Mouse (Mus musculus) mouse trophoblast stem cell (cell line): ENCODE measurements around the gene Raet1e.
"Not testable (repeated sequence)": the region's sequence is repeated elsewhere in the genome, so short reads cannot be mapped to it uniquely, and the experiment has no call there.

Experiments used
- in situ Hi-C, 2 experiments: fragments of 300-500 bp; cut with MseI, MboI; formaldehyde crosslinking; loops; 2 replicates in 1 of 2; 3 replicates in 1 of 2; pipeline ENCODE4 v1.15.1; 2025

Gene Raet1e

DNA sequence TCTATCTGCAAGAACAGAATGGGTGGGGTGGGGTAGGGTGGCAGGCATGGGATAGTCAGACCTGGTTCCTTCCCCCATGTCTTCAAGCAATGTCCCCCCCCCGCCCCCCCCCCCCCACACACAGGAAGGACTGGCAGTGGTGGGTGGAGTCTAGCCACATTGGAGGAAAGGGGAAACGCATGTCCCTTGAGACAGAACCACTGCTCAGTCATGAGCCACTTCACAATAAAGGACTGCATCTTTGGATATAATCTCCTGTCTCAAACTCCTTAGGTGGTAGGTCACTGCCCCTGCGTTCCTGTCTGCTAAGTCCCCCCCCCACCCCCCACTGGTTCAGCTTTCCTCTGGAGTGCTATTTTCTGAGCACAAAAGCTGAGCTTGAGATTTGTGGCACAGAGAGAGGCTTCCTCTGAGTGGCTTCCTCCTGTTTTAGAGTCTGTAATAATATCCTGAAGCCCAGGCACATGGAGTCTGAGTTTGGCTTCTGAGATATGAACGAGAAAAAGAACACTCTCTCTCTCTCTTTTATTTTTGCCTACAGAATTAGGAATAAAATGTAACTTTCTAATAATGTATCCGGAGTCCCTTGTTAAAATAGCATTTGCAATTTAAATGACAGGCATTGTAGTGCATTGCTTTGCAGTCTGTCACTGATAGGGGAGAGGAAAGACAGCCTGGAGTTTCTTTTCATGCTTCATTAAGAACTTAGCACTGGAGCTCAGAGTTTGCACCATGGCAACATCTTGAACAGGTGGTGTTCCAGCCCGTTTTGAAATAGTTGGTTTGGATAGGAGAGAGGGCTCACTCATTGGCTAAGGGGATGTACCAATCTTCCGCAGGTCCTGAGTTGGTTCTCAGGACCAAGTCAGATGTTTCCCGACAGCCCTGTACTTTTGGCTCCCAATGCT, 112.8 kb downstream of the Raet1e start:
- in situ Hi-C loops, result not testable (repeated sequence)

DNA sequence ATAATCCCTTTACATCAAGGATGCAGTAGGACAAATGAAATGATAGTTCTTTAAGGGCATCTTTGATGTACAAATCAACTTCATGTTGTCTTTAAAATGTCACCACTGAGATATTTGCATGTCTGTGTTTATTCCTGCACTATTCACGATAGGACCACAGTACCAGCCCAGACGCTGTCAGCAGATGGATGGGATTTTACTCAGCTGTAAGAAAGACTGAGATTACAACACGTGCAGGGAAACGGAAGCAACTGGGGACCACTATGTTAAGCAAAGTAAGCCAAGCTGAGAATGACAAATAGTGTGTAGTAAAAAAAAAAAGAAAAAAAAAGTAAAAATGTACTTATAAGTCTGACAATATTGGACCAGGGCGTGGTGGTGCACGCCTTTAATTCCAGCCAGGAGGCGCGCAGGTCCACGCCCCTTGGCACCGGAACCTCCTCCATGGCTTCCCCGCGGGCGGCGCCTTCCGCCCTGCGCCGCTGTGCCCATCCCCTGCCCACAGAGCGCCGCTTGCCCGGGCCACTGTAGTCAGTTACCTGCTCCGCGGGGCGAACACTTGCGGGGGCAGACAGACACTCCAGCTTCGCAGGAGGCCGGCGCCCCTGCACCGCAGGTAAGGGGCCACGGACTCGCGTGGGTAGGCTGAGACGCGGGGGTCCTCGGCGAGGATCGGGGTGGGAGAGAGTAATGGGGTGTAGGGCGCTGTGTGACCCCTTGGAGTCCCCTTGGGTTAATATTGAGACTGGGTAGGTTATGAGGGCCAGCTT, 114.7 kb downstream of the Raet1e start:
- in situ Hi-C loops, result not testable (repeated sequence)

DNA sequence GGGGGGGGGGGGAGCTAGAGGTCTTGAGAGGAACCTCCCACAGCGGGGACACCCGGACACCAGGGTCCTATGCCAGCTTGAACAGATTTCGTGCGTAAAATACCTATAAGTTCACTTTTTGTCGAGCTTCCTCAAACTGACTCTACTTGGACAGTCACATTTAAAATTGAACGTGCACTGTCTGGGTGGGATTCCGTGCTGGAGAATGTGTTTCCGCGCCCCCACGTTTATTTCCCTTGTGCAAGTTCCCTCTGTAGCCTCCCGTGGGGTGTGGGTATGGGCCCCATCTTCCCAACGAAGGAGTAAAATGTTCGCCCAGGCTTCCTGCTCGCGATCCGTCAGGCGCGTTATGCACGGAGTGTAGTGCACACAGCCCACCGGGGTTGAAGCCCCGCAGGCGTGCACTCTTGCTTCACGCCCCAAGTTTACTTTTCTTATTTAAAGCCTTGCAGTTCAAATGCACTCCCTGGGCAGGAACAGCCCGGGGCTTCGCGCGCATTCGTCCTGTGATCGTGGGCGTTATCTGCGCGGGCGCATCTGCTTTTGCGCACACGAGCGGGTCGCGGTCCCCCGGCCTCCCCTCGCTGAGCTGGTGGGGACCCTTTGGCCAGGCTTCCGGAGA, 115.4 kb downstream of the Raet1e start:
- in situ Hi-C loops, result no loop called here

DNA sequence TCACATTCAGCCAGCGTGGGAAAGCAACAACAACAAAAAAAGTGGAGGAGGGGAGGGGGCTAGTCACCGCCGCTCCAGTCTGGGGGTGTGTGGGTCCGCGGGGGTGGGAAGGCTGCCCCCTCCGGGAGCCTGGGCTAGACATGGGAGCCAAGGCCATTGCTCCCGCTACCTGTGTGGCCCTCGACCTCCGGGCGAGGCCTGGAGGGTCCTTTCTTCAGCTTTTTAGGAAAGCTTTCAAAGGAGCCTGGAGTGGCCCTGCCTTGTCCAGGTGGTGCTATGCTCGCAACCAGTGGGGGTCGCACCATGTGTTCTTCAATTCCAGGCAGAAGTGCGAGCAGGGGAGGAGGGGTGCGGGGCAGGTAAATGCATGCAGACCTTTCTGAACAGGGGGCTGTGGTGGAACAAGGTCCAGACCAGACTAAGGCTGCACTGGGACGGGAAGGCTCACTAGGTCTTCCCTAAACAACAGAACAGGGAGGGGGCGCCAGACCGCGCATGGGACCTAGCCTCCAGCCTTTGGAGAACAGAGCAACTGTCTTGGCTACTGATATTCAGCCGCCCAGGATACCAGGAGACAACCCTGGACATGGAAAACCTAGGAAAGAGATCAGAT, 116.2 kb downstream of the Raet1e start:
- in situ Hi-C loops, result no loop called here

DNA sequence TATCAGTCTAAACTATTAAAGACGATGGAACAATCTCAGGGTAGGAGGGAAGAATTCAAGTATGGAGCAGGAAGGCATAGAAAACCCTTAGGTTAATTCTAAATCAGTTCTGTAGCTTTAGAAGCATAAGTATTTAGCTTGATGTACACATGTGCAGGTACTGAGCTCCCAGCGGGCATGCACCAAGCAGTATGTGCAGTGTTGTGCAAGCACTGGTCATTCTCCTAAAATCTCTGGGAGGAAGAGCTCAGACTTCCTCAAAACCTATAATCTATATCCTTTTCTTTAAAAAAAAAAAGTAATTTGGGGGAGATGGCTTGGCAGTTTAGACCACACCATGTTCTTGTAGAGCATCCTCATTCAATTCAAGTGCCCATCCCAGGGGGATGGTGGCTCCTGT, 120.1 kb downstream of the Raet1e start:
- in situ Hi-C loops, result not testable (repeated sequence)

DNA sequence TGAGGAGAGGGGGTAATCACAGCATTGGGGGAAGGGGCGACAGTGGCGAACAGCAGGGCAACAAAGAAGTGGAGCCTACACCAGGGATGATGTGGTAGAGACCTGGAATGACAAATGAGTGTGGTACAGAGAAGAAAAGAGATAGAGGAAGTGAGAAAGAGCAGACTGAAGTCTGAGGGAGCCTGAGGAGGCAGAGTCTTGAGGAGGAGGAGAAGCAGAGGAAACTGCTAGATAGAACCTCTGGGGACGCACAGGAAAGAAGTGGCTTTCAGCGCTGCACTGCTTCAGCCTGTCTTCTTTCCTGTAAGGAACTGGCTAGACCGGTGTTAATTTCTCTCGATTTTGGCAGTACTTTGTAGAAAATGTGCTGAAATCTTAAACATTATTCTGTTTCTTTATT, 124.4 kb downstream of the Raet1e start:
- in situ Hi-C loops, result no loop called here

DNA sequence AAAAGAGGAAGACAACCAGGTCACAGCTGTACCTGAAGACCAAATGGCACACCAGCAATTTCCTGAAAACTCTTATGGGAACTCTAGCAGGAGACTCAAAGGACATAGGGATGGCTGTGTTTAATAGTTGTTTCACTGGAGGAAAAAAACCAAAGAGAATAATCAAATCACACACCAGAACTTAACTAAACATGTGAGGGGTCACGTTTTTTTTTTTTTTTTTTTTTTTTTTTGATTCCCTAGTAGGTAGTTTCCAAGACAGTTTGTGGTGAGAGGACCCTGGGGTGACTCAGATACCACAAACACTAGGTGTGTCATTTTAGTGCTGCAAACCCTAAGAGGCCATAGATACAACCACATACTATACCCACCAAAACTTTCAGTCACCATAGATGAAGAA, 137.3 kb downstream of the Raet1e start:
- in situ Hi-C loops, result no loop called here

DNA sequence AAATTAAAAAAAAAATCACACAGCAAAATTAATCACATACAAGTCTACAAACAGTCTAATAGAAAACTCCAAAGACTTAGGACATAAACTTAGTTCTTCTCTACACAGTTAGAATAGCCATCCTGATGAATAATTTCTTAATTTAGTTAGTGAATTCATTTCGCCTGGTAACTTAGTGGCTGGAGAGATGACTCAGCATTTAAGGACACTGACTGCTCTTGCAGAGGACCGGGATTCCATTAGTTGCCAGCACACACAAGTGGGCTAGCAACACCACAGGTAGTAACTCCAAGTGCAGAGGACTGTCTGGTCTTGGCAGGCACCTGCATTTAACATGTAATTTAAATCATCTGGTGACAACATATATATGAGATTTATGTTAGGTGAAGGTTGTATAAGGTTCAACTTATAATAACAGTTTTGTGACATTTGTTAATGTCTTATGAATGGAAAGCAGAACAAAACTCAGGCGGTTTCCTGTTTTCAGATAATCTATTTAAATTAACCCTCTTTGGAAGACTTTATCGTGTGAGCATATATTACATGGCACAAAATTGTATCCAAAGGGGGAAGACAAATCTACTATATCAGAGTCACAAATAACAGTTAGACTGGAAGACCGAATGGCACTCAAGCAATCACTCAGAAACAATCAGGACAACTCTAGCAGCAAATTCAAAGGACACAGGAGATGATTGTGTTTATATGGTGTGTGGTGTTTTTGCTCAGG, 138.8 kb downstream of the Raet1e start:
- in situ Hi-C loops, result no loop called here

DNA sequence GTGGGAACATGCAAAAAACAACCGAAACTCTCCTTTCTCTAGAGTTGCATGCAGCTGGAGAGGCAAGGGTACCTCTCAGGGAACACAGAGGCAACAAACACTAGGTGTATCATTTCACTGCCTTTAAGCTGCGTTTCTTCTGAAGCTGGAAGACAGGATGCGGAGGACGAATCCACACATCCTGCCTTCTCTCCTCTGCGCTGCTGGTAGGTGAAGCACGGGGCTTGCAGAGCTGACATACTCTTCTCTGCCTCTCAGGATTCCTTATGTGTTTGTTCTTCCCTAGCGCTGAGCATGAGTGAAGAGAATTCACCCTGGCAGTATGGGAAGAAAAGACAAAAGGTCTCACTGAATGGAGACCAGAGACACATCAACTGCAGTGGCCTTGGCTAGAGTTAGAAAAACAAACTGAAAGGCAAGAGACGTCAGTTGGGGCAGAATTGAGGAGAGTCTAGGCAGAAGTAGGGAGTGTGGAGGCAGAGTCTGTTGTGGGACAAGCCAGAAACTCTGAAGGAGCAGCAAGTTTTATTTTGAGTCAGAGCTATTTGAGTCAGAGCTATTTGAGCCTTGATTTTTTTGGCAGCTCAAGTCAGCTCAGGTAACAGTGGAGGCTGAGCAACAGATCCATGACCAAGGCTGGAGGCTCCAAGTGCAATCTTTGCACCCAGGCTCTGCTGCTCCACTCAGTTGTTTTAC, 139.5 kb downstream of the Raet1e start:
- in situ Hi-C loops, result no loop called here

DNA sequence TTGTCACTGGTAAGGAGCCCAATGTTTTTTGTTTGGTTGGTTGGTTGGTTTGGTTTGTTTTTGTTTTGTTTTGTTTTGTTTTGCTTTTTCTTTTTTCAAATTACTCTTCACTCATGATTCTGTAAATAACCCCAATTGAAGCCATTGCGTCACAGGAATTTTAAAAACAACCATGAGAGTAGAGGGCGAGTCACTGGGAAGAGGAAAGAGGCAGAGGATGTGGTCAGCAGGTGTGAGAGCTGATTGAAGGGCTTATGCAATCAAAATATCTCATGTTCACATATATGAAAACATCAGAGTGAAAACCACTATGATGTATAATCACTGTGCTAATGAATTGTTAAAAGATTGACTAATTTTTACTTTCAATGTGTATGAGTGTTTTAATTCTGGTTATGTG, 141.0 kb downstream of the Raet1e start:
- in situ Hi-C loops, result no loop called here

DNA sequence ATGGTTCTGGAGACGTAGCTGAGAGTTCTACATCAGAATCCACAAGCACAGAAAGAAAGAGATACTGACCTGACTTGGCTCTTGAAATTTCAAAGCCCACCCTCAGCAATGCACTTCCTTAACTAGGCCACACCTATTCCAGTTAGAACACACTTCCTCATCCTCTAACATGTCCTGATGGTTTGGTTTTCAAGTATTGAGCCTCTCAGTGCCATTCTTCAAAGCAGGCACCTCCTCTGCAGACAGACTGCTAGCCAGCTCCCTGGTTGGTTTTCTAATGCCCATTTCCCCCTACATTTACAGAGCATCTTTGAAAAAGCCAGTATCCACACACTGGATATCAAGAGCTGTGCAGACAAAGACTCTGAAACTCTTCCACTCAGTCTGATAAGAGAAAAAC, 143.3 kb downstream of the Raet1e start:
- in situ Hi-C loops, result no loop called here

DNA sequence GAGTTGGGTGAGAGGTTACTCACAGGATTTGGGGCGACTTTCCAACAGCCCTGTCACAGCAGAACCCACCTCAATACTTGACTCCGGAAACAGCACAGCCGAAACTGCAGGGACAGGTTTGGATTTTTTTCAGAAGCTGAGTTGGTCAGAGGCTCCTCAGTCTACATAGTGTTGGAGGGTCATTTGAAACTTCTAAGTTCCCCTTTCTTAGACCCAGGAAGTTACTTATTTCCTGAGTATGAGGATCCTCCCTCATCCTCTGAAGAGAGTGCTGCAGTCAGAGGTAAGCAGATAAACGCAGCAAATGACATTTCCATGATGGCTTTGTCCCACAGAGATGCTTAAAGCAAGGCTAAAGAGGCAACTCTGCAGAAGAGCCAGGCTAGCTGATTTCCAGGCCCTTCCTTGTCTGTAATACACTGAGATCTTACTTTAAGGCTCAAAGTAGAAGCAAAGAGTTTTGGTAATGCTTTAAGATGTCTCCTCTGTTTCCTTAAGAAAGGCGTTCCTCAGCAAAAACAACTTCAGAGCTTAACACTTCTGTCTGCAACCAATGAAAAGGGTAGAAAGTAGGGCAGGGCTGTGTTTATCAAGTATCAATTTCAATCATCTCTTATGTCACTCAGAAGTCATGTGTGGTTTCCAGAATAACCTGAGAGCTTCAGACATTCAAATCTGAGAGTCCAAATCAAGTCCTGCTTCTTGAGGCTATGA, 144.1 kb downstream of the Raet1e start:
- in situ Hi-C loops, result no loop called here

DNA sequence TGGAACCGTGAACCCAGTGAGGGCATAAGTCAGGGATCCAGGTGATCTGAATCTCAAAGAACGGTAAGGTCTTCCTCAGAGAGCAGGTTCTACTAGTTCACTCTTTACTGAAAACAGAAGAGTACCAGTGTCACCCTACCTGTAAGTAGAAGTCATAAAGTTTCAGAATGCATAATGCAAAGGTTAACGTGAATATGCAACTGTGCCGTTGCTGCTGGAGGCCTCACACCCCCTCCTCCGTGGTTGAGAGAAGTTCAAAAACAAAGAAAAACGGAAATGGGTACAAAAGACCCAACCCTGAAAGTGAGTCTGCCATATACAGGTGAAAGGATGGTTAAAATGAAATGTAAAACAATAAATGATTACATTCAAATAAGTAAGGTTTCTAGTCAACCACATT, 145.4 kb downstream of the Raet1e start:
- in situ Hi-C loops, result no loop called here

DNA sequence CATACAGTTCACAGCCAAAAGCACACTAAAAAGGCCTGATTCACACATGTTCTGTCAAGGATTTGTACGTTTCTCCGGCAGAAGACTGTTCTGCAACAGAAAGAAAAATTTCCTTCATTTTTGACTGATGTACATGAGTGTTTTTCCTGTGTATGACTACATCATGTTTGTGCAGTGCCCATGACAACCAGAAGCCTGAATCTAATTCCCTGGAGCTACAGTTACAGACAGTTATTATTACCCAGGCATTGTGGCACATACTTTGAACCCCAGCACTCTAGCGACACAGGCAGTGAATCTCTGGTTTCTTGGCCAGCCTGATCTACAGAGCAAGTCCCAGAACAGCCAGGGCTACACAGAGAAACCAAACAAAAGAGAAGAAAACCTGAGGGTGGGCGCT, 147.4 kb downstream of the Raet1e start:
- in situ Hi-C loops, result no loop called here

DNA sequence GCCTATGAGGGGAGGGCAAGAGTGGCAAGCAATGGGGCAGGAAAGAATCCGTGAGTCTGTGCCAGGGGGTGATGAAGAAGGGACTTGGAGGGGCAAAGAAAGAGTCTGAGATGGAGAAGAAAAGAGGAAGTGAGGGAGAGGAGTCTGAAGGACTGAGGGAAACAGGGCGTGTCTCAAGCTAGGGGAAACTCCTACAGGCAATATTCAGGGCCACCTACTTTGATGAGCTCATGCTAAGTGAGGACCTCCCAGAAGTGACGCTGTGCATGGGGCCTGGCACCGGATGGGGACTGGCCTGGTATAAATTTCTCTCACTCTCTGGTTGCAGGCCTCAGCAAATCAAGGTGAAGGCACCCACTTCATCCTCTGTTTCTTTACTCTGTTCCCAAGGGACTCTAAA, 148.1 kb downstream of the Raet1e start:
- in situ Hi-C loops, result no loop called here

DNA sequence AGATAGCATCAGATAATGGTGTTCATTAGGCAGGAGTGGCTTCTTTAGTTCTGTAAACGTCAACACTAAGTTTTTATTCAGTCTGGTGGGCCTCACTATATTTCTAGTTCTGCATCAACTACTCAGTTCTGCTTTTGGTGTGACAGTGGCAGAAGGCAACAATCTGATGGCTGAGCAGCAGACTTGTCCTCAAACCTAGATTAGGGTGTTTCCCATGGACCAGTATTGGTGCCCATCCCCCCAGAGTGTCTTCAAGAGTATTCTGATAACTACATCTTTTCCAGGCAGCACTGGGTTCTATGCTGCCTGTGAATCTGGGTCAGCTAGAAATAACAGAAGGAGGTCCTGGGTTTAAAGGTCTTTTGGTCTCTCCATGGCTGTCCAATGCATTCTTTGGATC, 149.9 kb downstream of the Raet1e start:
- in situ Hi-C loops, result no loop called here

DNA sequence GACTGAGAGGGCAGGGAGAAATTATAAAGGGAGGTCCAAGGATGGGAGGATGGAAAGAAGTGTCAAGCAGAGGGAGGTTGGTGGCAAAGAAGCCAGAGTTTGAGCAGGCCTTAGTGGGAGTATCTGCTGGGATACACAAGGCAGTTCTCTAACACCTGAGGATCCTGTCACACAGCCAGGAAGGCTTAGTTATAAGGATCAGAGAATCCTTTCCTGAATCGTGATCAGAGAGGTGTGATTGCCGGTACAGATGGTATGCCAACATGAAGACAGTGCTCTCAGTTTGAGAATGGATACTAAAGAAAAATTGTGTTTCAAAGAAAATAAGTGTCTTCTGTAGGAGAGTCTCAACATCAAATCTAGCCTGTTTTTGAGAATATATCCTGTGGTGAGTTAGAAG, 164.5 kb downstream of the Raet1e start:
- in situ Hi-C loops, result no loop called here

DNA sequence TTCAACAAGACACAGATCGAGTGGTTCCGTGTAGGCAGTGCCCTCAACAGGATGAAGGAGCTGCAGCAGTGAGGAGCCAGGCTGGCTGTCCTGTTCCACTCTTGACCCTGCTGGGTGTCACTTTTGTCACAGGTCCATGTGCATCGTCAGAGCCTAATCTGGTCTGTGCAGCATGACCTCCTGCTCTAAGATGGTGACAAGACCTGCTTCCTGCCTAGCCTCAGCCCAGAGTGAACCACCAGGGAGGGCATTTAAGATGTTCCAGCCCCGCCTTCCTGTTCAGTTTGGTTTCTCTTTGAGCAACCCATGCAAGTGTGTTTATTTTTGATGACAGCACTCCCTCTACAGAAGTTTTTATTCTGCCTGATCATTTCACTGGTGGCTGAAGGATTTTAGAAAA, 187.4 kb downstream of the Raet1e start:
- in situ Hi-C loops, result not testable (repeated sequence)

DNA sequence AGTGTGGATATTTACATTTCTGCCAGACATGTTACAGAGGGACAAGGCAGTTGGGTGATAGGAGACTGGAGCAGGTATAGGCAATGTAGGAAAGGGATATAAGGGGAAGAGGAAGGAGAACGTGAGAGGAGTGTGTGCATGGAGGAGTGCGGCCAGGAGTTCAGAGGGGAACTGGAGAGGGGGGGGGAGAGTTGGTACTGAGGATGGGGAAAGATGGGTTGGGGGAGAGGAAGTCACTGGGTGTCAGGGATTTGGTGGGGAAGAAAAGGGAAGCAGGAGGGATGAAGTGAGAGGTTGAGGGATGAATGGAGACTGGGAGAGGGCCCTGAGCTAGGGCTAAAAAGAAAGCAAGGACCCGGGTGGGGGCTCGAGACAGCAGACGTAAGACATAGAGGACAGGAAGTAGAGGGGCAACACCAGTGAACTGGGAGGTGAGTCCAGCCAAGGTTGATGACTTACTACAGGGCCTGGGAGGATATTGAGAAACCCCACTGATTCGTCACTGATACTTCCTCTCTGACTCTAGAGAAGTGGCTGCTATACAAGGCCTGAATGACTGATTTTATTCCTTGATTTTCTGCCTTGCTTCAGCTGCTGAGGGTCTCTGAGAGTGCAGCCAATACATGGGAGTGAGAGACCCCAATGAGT, 195.3 kb downstream of the Raet1e start:
- in situ Hi-C loops, result loop anchor here in 1 of 2 experiments (25.0 kb wide), 1 partner anchor 191 kb away; the partner anchor contains the start of genes H60b and Raet1e
